Mouse (Mus musculus): ENCODE results near the gene Siah3. TPM values are rescaled to one million over a fixed set of nuclear protein-coding genes. Genes with fewer than 3 reads are reported as not detected.
A peak's percentile ranks its signal among the peaks of the same experiment; 100 is the strongest.

The Siah3 gene
- total and polyA plus RNA-seq, 2 experiments from 2014 or later, result not detected

- no peak for DNase-seq (ENCODE audit: low spot score)
- 79% methylated on average over 29 of the region's 29 CpGs for WGBS
- Histone ChIP-seq H3K36me3 (replicated peaks; ENCODE audit: control insufficient read depth, insufficient read depth, low read length) (no peaks in the 10 kb centered on the region), H3K4me1 (ENCODE audit: control insufficient read depth, insufficient read depth) (peaks cover 10% of the 10 kb centered on the region), H3K27me3 (ENCODE audit: control insufficient read depth, insufficient read depth, low read length) (no peaks in the 10 kb centered on the region), H3K9me3 (replicated peaks; ENCODE audit: control insufficient read depth, low read length) (no peaks in the 10 kb centered on the region), H3K9ac (replicated peaks; ENCODE audit: low read depth, low read length) (no peak overlapping the region), H3K4me3 (ENCODE audit: low read depth, low read length) (no peak overlapping the region), H3K4me2 (ENCODE audit: low read depth, low read length) (no peak overlapping the region), H3K27ac (ENCODE audit: low read depth) (no peak overlapping the region)
- ATAC-seq (ENCODE audit: insufficient read depth, low read depth), result no peak
- TF ChIP-seq CTCF (IDR thresholded peaks at IDR 0.05; ENCODE audit: low read depth) (no peak), EP300 (IDR thresholded peaks at IDR 0.05; ENCODE audit: low read depth) (no peak)
Measured at GRCm38 (mm10) chr14:75525376-75526145, 69.8 kb downstream of the Siah3 start.

GRCm38 (mm10) chr14:75527464-75528190 lies 71.8 kb downstream of the Siah3 start:
- WGBS, result 47% methylated on average over 10 of the region's 10 CpGs
- no peak for TF ChIP-seq CTCF (IDR thresholded peaks at IDR 0.05; ENCODE audit: low read depth)
- TF ChIP-seq EP300 (IDR thresholded peaks at IDR 0.05; ENCODE audit: low read depth), result no peak
- Histone ChIP-seq H3K9me3 (replicated peaks; ENCODE audit: control insufficient read depth, low read length) (no peaks in the 10 kb centered on the region), H3K36me3 (replicated peaks; ENCODE audit: control insufficient read depth, insufficient read depth, low read length) (no peaks in the 10 kb centered on the region), H3K4me2 (ENCODE audit: low read depth, low read length) (no peak overlapping the region), H3K27ac (ENCODE audit: low read depth) (no peak overlapping the region), H3K27me3 (ENCODE audit: control insufficient read depth, insufficient read depth, low read length) (no peaks in the 10 kb centered on the region), H3K9ac (replicated peaks; ENCODE audit: low read depth, low read length) (no peak overlapping the region), H3K4me1 (ENCODE audit: control insufficient read depth, insufficient read depth) (peaks cover 10% of the 10 kb centered on the region), H3K4me3 (ENCODE audit: low read depth, low read length) (no peak overlapping the region)
- DNase-seq (ENCODE audit: low spot score), result peak; percentile 57
- peak; percentile 84 for ATAC-seq (ENCODE audit: insufficient read depth, low read depth)

- DNase-seq (ENCODE audit: low spot score), result no peak
- ATAC-seq (ENCODE audit: insufficient read depth, low read depth), result no peak
- H3K4me3 ChIP-seq (ENCODE audit: low read depth, low read length), result no peak overlapping the region
- no peaks in the 10 kb centered on the region for H3K27me3 ChIP-seq (ENCODE audit: control insufficient read depth, insufficient read depth, low read length)
- no peak overlapping the region for H3K27ac ChIP-seq (ENCODE audit: low read depth)
- H3K9me3 ChIP-seq (replicated peaks; ENCODE audit: control insufficient read depth, low read length), result no peaks in the 10 kb centered on the region
- H3K9ac ChIP-seq (replicated peaks; ENCODE audit: low read depth, low read length), result no peak overlapping the region
- WGBS, result 82% methylated on average over 7 of the region's 7 CpGs
- no peaks in the 10 kb centered on the region for H3K36me3 ChIP-seq (replicated peaks; ENCODE audit: control insufficient read depth, insufficient read depth, low read length)
- H3K4me2 ChIP-seq (ENCODE audit: low read depth, low read length), result no peak overlapping the region
- TF ChIP-seq CTCF (IDR thresholded peaks at IDR 0.05; ENCODE audit: low read depth), result no peak
- peaks cover 10% of the 10 kb centered on the region for H3K4me1 ChIP-seq (ENCODE audit: control insufficient read depth, insufficient read depth)
Measured at GRCm38 (mm10) chr14:75530815-75531353, 75.1 kb downstream of the Siah3 start.

- Histone ChIP-seq H3K9me3 (replicated peaks; ENCODE audit: control insufficient read depth, low read length) (no peaks in the 10 kb centered on the region), H3K36me3 (replicated peaks; ENCODE audit: control insufficient read depth, insufficient read depth, low read length) (no peaks in the 10 kb centered on the region), H3K4me3 (ENCODE audit: low read depth, low read length) (no peak overlapping the region), H3K4me1 (ENCODE audit: control insufficient read depth, insufficient read depth) (no peaks in the 10 kb centered on the region), H3K27ac (ENCODE audit: low read depth) (no peak overlapping the region), H3K27me3 (ENCODE audit: control insufficient read depth, insufficient read depth, low read length) (no peaks in the 10 kb centered on the region), H3K4me2 (ENCODE audit: low read depth, low read length) (no peak overlapping the region), H3K9ac (replicated peaks; ENCODE audit: low read depth, low read length) (no peak overlapping the region)
- TF ChIP-seq CTCF (IDR thresholded peaks at IDR 0.05; ENCODE audit: low read depth), result no peak
- no peak for TF ChIP-seq EP300 (IDR thresholded peaks at IDR 0.05; ENCODE audit: low read depth)
- WGBS, result 45% methylated on average over 2 of the region's 2 CpGs
- ATAC-seq (ENCODE audit: insufficient read depth, low read depth) (no peak), DNase-seq (ENCODE audit: low spot score) (no peak)
Measured at GRCm38 (mm10) chr14:75539205-75539604, 83.4 kb downstream of the Siah3 start.

GRCm38 (mm10) chr14:75540216-75540995 lies 84.6 kb downstream of the Siah3 start:
- no peak for DNase-seq (ENCODE audit: low spot score)
- Histone ChIP-seq H3K4me1 (ENCODE audit: control insufficient read depth, insufficient read depth) (no peaks in the 10 kb centered on the region), H3K27ac (ENCODE audit: low read depth) (no peak overlapping the region), H3K9ac (replicated peaks; ENCODE audit: low read depth, low read length) (no peak overlapping the region), H3K36me3 (replicated peaks; ENCODE audit: control insufficient read depth, insufficient read depth, low read length) (no peaks in the 10 kb centered on the region), H3K27me3 (ENCODE audit: control insufficient read depth, insufficient read depth, low read length) (no peaks in the 10 kb centered on the region), H3K4me3 (ENCODE audit: low read depth, low read length) (no peak overlapping the region), H3K9me3 (replicated peaks; ENCODE audit: control insufficient read depth, low read length) (no peaks in the 10 kb centered on the region), H3K4me2 (ENCODE audit: low read depth, low read length) (no peak overlapping the region)
- no peak for ATAC-seq (ENCODE audit: insufficient read depth, low read depth)
- TF ChIP-seq EP300 (IDR thresholded peaks at IDR 0.05; ENCODE audit: low read depth), result no peak
- TF ChIP-seq CTCF (IDR thresholded peaks at IDR 0.05; ENCODE audit: low read depth), result no peak
- 64% methylated on average over 17 of the region's 17 CpGs for WGBS
